Mouse (Mus musculus): ENCODE measurements around the gene Dirc2.

DNA sequence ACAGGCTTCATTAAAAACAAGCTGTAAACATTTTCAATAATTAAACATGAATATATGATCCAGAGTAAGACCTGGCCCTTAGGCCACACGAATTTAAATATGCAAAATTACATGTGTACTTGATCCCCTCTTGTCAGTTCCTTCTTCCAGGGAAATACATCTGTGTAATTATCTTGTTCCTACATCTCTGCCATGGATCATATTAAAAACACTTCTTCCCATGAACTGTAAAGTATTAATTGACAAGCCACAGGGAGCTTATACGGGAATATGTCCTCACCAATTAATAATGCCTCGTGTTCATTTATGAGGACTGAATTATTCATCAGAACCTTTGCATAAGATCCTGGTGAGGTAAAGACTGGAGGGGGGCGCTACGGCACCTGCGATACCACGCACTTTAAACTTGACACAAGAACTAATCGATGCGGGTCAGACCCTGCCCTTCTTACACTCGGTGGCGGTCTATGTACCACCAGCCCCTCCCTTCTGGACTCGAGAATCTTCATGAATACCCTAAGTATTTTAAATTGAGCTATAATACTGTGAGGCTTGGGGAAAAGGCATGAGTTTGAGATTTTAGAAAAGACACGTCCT lies 74.8 kb downstream of the Dirc2 start:
- TF ChIP-seq CTCF (IDR thresholded peaks at IDR 0.05; ENCODE audit: insufficient read depth, low read length) (no peak), POLR2A (IDR thresholded peaks at IDR 0.05; ENCODE audit: borderline replicate concordance, extremely low read depth, low read depth, low read length) (no peak)

Data from lung, adult 2 months (tissue).